Mouse (Mus musculus): ENCODE data around the gene Sacs. TPM values are rescaled to one million over a fixed set of nuclear protein-coding genes. Genes with fewer than 3 reads are reported as not detected.
A peak's percentile ranks its signal among the peaks of the same experiment; 100 is the strongest.

The Sacs gene
- polyA plus RNA-seq, 1 experiment from 2014 or later, result 7.9 TPM

DNA sequence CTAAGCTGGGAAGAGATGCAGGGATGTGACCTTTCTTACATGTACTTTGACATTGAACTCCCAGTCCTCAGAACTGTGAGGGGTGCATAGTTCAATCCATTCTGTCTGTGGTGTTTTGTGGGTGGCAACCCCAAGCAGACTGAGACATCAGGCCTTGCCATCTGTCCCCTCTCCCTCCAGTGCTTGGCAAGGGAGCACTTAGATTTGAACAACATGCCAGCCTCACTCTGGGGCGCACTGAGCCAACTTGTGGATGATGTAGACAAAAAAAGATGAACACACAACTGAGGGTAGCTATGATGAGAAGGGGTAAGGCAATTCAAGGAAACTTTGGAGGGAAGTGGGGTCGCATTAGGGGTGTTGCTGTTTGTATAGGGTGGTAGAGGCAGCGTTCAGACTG, 26.2 kb downstream of the Sacs start:
- peaks cover 15% of the 10 kb centered on the region; the same call in 1 of the 2 replicates for H3K4me1 ChIP-seq (replicated peaks)
- no peak for ATAC-seq (ENCODE audit: low FRiP score)
- no peak overlapping the region for H3K4me2 ChIP-seq
- no peak overlapping the region for H3K4me3 ChIP-seq
- 90% methylated on average over 3 of the region's 3 CpGs for WGBS
- no peaks in the 10 kb centered on the region for H3K9me3 ChIP-seq
- no peak overlapping the region for H3K9ac ChIP-seq
- H3K36me3 ChIP-seq, result no peaks in the 10 kb centered on the region
- H3K27ac ChIP-seq, result no peak overlapping the region
- peaks cover 9% of the 10 kb centered on the region for H3K27me3 ChIP-seq

DNA sequence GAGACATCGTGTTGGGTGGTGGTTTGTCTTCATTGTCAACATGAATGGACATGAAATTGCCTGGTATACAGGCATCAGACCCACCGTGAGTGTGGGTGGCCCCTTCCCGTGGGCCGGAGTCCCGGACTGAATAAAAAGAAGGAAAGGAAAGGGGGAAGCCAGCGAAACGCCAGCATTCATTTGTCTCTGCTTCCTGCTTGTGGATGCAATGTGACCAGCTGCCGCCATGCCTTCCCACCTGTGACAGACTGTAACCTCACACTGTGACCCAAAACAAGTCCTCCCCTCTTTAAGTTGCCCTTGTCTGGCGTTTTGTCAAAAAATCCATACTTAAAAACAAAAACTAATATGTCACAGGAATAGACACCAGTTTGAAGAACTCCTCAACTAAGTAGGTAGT, 27.7 kb downstream of the Sacs start:
- 85% methylated on average over 9 of the region's 9 CpGs for WGBS
- no peaks in the 10 kb centered on the region for H3K36me3 ChIP-seq
- peaks cover 9% of the 10 kb centered on the region; the same call in 1 of the 2 replicates for H3K4me1 ChIP-seq (replicated peaks)
- no peaks in the 10 kb centered on the region for H3K9me3 ChIP-seq
- peaks cover 9% of the 10 kb centered on the region for H3K27me3 ChIP-seq
- no peak overlapping the region for H3K9ac ChIP-seq
- no peak for ATAC-seq (ENCODE audit: low FRiP score)
- H3K27ac ChIP-seq, result no peak overlapping the region
- no peak overlapping the region for H3K4me3 ChIP-seq
- no peak overlapping the region for H3K4me2 ChIP-seq

DNA sequence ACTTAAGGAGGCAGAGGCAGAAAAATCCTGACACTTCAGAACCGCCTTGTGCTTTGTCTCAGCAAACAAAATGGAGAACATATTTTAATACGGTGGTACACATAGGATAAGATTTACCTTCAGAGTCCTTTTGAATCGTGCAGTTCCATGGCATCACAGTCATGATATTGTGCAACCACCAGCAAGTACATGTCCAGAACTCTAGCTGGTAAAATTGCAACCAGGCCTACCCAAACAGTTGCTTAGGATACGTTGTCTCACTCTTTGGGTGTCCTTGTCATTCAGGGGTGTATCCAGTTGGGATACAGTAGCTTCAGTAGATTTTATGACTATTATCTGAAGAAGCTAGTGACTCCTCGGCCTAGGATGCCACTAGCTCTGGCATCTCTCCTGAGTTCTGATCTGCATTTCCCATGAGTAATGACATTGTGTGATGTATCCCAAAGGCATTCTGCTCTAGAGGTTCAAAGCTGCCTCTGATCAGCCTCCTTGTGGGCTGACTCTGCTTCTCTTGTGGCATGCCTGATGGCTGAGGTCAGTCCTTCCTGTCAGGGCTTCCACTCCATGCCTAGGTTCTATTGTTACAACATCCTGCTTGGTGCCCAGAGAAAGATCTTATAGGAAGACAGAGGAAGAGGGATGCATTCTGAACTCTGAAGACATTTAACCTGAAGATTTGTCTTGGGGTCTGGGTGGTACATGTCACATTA, 33.2 kb downstream of the Sacs start:
- H3K27ac ChIP-seq, result no peak overlapping the region
- H3K36me3 ChIP-seq, result no peaks in the 10 kb centered on the region
- peaks cover 9% of the 10 kb centered on the region for H3K27me3 ChIP-seq
- peaks cover 29% of the 10 kb centered on the region for H3K4me1 ChIP-seq (replicated peaks)
- no peak overlapping the region for H3K4me2 ChIP-seq
- no peaks in the 10 kb centered on the region for H3K9me3 ChIP-seq
- no peak overlapping the region for H3K4me3 ChIP-seq
- no peak overlapping the region for H3K9ac ChIP-seq
- 88% methylated on average over 5 of the region's 5 CpGs for WGBS
- ATAC-seq (ENCODE audit: low FRiP score), result no peak

DNA sequence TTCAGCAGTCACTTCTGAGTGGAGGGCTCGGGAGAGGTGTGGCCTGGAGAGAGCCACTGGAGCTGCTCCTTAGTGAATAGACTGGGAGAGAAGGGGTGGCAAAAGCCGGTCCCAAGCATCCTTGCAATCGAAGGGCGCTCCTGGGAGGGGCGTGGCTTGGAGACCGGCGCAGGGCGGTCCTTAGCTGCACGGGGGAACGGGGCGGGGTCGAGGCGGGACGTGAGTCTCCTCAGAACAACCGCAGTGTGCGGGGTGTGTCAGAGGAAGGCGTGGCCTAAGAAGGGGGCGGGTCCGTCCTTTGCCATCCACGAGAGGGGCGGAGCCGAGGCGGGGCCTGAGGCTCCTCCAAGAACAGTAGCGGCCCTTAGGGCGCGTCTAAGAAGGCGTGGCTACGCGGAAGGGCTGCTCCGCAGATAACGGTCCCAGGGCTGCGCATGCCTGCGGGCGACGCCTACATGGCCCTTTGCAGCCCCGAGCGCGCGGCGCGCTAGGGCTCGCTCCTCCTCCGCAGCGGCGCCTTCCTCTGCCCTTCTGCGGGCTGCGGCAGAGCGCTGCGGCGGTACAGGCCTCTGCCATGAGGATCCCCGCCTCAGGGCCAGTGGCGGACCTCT, 34.4 kb downstream of the Sacs start:
- Histone ChIP-seq H3K9me3 (no peaks in the 10 kb centered on the region), H3K4me1 (replicated peaks) (peaks cover 30% of the 10 kb centered on the region), H3K36me3 (no peaks in the 10 kb centered on the region), H3K4me3 (peak overlapping the region; percentile 88), H3K27me3 (peaks cover 9% of the 10 kb centered on the region), H3K9ac (peak overlapping the region; percentile 93), H3K27ac (peak overlapping the region; percentile 96), H3K4me2 (peak overlapping the region; percentile 59)
- under 1% methylated on average over 50 of the region's 52 CpGs for WGBS
- ATAC-seq (ENCODE audit: low FRiP score), result peak; percentile 99

DNA sequence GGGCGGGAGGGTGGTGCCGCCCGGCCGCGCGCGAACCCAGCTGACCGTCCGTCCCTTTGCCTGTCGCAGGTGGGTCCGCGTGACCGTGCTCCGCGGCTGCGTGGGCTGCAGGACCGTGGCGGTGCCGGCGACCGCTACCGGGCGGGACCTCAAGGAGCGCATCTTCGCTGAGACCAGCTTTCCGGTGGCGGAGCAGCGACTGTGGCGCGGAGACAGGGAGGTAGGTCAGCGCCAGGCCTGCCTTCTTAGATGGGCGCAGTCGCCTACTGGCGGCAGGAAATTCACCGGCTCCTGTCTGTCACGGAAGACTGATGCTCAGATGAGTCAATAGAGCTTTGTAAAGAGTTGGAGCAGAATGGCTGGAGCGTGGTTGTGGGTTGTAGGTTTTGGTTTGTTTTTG, 35.0 kb downstream of the Sacs start:
- peak overlapping the region; percentile 88 for H3K4me3 ChIP-seq
- H3K9me3 ChIP-seq, result no peaks in the 10 kb centered on the region
- 0% methylated on average over 28 of the region's 37 CpGs for WGBS
- peak overlapping the region; percentile 96 for H3K27ac ChIP-seq
- peaks cover 9% of the 10 kb centered on the region for H3K27me3 ChIP-seq
- no peaks in the 10 kb centered on the region for H3K36me3 ChIP-seq
- peak; percentile 67 for ATAC-seq (ENCODE audit: low FRiP score)
- H3K4me1 ChIP-seq (replicated peaks), result peaks cover 30% of the 10 kb centered on the region
- peak overlapping the region; percentile 59 for H3K4me2 ChIP-seq
- peak overlapping the region; percentile 93 for H3K9ac ChIP-seq

DNA sequence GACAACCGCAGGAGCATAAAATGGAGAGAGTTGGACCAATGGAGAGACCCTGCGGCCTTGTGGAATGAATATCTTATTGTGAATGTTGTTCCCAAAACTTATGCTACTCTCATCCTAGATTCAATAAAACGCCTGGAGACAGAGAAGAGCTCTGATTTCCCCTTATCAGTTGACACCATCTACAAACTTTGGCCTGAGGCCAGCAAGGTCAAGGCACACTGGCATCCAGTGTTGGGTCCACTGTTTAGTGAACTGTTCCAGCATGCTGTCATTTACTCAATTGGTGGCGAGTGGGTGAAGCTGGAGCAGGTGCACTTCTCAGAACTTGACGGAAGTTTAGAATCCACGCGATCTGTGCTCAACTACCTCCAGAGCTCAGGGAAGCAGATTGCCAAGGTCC, 53.6 kb downstream of the Sacs start:
- H3K9me3 ChIP-seq, result no peaks in the 10 kb centered on the region
- 95% methylated on average over 7 of the region's 7 CpGs for WGBS
- H3K9ac ChIP-seq, result no peak overlapping the region
- H3K36me3 ChIP-seq, result peaks cover 66% of the 10 kb centered on the region
- no peak for ATAC-seq (ENCODE audit: low FRiP score)
- H3K27me3 ChIP-seq, result no peaks in the 10 kb centered on the region
- H3K27ac ChIP-seq, result no peak overlapping the region
- no peaks in the 10 kb centered on the region for H3K4me1 ChIP-seq (replicated peaks)
- no peak overlapping the region for H3K4me3 ChIP-seq
- H3K4me2 ChIP-seq, result no peak overlapping the region

DNA sequence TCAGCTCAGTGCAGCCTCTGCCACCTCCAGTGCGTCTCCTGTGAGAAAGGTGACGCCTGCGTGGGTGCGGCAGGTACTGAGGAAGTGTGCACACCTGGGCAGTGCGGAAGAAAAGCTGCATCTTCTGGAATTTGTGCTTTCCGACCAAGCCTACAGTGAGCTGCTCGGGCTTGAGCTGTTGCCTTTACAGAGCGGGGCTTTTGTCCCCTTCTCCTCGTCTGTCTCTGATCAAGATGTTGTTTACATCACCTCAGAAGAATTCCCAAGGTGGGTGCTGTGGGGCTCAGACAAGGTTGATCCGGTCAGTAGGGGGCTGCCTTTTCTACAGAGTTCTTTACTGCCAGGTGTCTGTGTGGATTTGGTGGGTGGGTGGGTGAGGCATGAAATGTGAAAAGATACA, 54.1 kb downstream of the Sacs start:
- ATAC-seq (ENCODE audit: low FRiP score), result no peak

DNA sequence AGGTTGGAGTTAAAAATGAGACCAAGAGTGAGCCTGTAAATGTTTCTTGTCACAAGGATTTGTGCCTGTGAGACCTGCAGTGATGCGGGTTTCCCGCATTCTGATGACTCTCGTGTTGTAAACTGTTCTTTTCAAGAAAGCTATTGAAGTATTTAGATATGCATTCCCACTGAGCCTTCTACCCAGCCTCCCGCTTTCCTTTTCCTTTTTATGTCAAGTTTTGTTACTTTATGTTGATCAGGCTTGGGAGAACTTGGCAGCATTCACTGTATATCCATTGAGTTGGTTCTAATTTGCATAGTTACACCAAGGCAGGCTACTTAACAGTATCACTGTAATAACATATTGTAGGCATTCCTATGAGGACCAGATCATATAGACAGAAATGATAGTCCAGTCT, 56.2 kb downstream of the Sacs start:
- no peak for ATAC-seq (ENCODE audit: low FRiP score)

More for the DNA sequence above, 54.1 kb downstream of the Sacs start:
- H3K27me3 ChIP-seq, result no peaks in the 10 kb centered on the region
- no peak overlapping the region for H3K27ac ChIP-seq
- H3K36me3 ChIP-seq, result peaks cover 69% of the 10 kb centered on the region
- H3K4me2 ChIP-seq, result no peak overlapping the region
- H3K4me3 ChIP-seq, result no peak overlapping the region
- H3K9ac ChIP-seq, result no peak overlapping the region
- H3K9me3 ChIP-seq, result no peaks in the 10 kb centered on the region
- no peaks in the 10 kb centered on the region for H3K4me1 ChIP-seq (replicated peaks)
- WGBS, result 89% methylated on average over 10 of the region's 10 CpGs

DNA sequence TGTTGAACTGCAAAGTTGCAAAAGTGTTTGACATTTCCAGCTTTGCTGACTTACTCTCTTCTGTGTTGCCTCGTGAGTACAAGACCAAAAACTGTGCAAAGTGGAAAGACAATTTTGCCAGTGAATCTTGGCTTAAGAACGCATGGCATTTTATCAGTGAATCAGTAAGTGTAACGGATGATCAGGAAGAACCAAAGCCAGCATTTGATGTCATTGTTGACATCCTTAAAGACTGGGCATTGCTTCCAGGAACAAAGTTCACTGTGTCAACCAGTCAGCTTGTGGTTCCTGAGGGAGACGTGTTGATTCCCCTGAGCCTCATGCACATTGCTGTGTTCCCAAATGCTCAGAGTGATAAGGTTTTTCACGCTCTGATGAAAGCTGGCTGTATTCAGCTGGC, 71.9 kb downstream of the Sacs start:
- H3K9me3 ChIP-seq, result 0 out of 2 replicates have a peak, but pooled peaks cover 11% of the 10 kb centered on the region
- no peak for ATAC-seq (ENCODE audit: low FRiP score)
- H3K4me3 ChIP-seq, result no peak overlapping the region
- no peak overlapping the region for H3K27ac ChIP-seq
- no peaks in the 10 kb centered on the region for H3K27me3 ChIP-seq
- WGBS, result 94% methylated on average over 5 of the region's 5 CpGs
- peaks cover 97% of the 10 kb centered on the region for H3K36me3 ChIP-seq
- no peak overlapping the region for H3K9ac ChIP-seq
- H3K4me2 ChIP-seq, result no peak overlapping the region
- no peaks in the 10 kb centered on the region for H3K4me1 ChIP-seq (replicated peaks)

More for the DNA sequence above, 56.2 kb downstream of the Sacs start:
- peaks cover 67% of the 10 kb centered on the region for H3K36me3 ChIP-seq
- no peaks in the 10 kb centered on the region for H3K27me3 ChIP-seq
- H3K4me2 ChIP-seq, result no peak overlapping the region
- no peak overlapping the region for H3K9ac ChIP-seq
- 55% methylated on average over 4 of the region's 4 CpGs for WGBS
- H3K4me1 ChIP-seq (replicated peaks), result no peaks in the 10 kb centered on the region
- H3K27ac ChIP-seq, result no peak overlapping the region
- no peak overlapping the region for H3K4me3 ChIP-seq
- H3K9me3 ChIP-seq, result no peaks in the 10 kb centered on the region

DNA sequence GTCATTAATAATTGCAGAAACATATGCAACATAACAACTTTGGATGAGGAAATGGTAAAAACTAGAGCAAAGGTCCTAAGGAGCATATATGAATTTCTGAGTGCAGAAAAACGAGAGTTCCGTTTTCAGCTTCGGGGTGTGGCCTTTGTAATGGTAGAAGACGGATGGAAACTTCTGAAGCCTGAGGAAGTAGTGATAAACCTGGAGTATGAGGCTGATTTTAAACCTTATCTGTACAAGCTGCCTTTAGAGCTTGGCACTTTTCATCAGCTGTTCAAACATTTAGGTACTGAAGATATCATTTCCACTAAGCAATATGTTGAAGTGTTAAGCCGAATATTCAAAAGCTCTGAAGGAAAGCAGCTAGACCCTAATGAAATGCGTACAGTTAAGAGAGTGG, 73.5 kb downstream of the Sacs start:
- no peaks in the 10 kb centered on the region for H3K27me3 ChIP-seq
- H3K9ac ChIP-seq, result no peak overlapping the region
- no peak overlapping the region for H3K4me2 ChIP-seq
- no peak overlapping the region for H3K27ac ChIP-seq
- no peak overlapping the region for H3K4me3 ChIP-seq
- no peaks in the 10 kb centered on the region for H3K4me1 ChIP-seq (replicated peaks)
- 98% methylated on average over 6 of the region's 6 CpGs for WGBS
- no peak for ATAC-seq (ENCODE audit: low FRiP score)
- peaks cover 81% of the 10 kb centered on the region for H3K36me3 ChIP-seq
- H3K9me3 ChIP-seq, result 0 out of 2 replicates have a peak, but pooled peaks cover 7% of the 10 kb centered on the region

DNA sequence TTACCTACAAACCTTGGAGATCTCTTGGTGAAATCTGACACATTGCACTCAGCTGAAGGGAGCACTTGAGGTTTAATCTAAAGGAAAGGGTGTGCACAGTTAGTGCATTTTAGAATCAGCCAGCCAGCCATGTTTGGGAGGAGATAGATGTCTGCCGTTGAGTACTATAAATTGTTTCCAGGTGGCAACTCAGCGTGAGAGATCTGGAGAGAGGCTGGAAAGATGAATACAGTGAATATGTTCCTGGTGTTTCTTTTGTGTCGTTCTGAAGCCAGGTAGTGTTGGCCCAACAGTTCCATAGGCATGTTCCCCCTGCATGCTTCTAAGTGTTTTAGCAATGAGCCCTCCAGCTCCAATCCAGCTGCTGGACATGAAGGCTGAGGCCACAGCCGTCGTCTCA, 82.9 kb downstream of the Sacs start:
- no peak overlapping the region for H3K4me2 ChIP-seq
- no peak for ATAC-seq (ENCODE audit: low FRiP score)
- H3K27me3 ChIP-seq, result no peaks in the 10 kb centered on the region
- H3K4me3 ChIP-seq, result no peak overlapping the region
- 89% methylated on average over 5 of the region's 5 CpGs for WGBS
- no peaks in the 10 kb centered on the region for H3K4me1 ChIP-seq (replicated peaks)
- H3K9ac ChIP-seq, result no peak overlapping the region
- no peaks in the 10 kb centered on the region for H3K36me3 ChIP-seq
- no peak overlapping the region for H3K27ac ChIP-seq
- no peaks in the 10 kb centered on the region for H3K9me3 ChIP-seq

DNA sequence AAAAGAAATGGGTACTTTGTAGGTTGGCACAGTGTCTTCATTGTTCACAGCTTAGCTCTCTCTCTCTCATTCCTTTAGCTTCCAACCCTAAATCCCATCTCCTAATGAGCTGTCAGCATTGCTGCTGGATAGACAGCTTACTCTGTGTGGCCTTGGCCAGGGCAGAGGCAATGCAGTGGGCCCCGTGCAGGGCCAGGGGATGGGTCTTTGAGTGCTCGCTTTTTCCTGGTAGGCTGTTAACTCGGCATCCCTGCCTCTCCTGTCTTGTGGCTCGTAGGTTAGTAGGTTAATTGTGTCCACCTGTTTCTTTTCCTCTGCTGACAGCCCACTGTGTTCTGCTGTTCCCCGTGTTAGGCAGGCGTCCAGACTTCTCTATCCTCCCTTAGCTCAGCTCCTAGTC, 84.2 kb downstream of the Sacs start:
- H3K9me3 ChIP-seq, result no peaks in the 10 kb centered on the region
- no peak overlapping the region for H3K4me3 ChIP-seq
- no peak overlapping the region for H3K27ac ChIP-seq
- no peaks in the 10 kb centered on the region for H3K27me3 ChIP-seq
- no peak overlapping the region for H3K9ac ChIP-seq
- WGBS, result 72% methylated on average over 6 of the region's 6 CpGs
- no peak for ATAC-seq (ENCODE audit: low FRiP score)
- no peak overlapping the region for H3K4me2 ChIP-seq
- no peaks in the 10 kb centered on the region for H3K4me1 ChIP-seq (replicated peaks)
- no peaks in the 10 kb centered on the region for H3K36me3 ChIP-seq

DNA sequence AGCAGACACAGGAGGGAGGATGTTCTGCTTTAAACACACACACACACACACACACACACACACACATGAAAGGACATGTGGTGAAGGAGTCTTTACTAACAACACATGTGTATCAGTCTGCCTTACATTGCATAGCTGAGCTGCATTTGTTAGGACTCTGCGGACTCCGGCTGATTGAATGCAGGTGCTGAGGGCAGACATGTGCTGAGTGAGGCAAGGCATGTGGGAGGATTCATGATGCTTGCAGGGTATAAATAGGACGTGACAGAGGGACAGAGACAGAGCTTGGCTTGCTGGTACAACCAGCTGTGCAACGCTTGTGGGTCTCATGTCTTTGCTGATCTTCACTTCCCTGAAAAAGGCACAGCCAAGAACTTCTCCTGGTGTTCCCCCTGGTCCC, 85.5 kb downstream of the Sacs start:
- H3K27ac ChIP-seq, result no peak overlapping the region
- no peaks in the 10 kb centered on the region for H3K4me1 ChIP-seq (replicated peaks)
- no peaks in the 10 kb centered on the region for H3K36me3 ChIP-seq
- H3K4me3 ChIP-seq, result no peak overlapping the region
- ATAC-seq (ENCODE audit: low FRiP score), result no peak
- H3K9ac ChIP-seq, result no peak overlapping the region
- WGBS, result 75% methylated on average over 4 of the region's 4 CpGs
- no peak overlapping the region for H3K4me2 ChIP-seq
- no peaks in the 10 kb centered on the region for H3K27me3 ChIP-seq
- H3K9me3 ChIP-seq, result no peaks in the 10 kb centered on the region

All from hindbrain, embryonic 13.5 days (tissue).